Mouse (Mus musculus) cerebellum, adult 2 months (tissue): ENCODE results near the gene Olfr713.

Experiments
- CTCF ChIP-seq: fragments of 200-500 bp; IDR thresholded peaks from 2 replicates; pipeline ENCODE4 v1.5.1; 2011; ENCODE audit warnings: low read depth, mild to moderate bottlenecking, control low read depth, low read length, moderate library complexity, borderline replicate concordance; ENCODE audit not compliant: insufficient read depth
- POLR2A ChIP-seq: fragments of 200-500 bp; IDR thresholded peaks from 2 replicates; pipeline ENCODE4 v1.6.1; 2011; ENCODE audit warnings: low read length, control low read depth, borderline replicate concordance; ENCODE audit not compliant: insufficient read depth

GRCm38 (mm10) chr7:107043136-107043535 is 12.2 kb downstream of the Olfr713 start:
- TF ChIP-seq CTCF: no peak
- no peak for TF ChIP-seq POLR2A
